Mouse (Mus musculus): Measurements from ENCODE around the gene Cdh13.

DNA sequence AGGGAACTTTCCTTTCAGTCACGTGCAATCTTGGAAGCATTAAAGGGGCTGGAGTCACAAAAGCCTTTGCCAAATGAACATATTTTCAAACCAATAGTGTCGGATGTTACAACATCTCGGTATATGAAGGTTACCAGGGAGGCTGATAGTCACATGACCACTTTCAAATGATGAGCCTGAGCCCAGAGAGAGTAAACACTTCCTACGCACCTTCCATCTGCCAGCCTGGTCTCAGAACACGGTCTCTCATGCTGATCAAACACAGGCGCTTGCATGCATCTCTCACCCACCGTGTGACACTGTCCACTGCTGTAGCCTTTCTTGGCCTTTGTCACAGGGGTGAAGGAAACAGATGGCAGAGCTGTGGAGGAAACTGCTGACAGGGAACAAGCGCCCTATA is 313.3 kb downstream of the Cdh13 start:
- TF ChIP-seq GATA1 (IDR thresholded peaks at IDR 0.05; ENCODE audit: low read length) (no peak), TAL1 (IDR thresholded peaks at IDR 0.05; ENCODE audit: low read length) (no peak)

Data from erythroblast, embryonic 14.5 days (primary cell).